Mouse (Mus musculus): Measurements from ENCODE around the gene Arsa. TPM values are rescaled to one million over a fixed set of nuclear protein-coding genes. Genes with fewer than 3 reads are reported as not detected.

The Arsa gene
- polyA plus RNA-seq, 1 experiment from 2014 or later = 12.1 TPM

DNA sequence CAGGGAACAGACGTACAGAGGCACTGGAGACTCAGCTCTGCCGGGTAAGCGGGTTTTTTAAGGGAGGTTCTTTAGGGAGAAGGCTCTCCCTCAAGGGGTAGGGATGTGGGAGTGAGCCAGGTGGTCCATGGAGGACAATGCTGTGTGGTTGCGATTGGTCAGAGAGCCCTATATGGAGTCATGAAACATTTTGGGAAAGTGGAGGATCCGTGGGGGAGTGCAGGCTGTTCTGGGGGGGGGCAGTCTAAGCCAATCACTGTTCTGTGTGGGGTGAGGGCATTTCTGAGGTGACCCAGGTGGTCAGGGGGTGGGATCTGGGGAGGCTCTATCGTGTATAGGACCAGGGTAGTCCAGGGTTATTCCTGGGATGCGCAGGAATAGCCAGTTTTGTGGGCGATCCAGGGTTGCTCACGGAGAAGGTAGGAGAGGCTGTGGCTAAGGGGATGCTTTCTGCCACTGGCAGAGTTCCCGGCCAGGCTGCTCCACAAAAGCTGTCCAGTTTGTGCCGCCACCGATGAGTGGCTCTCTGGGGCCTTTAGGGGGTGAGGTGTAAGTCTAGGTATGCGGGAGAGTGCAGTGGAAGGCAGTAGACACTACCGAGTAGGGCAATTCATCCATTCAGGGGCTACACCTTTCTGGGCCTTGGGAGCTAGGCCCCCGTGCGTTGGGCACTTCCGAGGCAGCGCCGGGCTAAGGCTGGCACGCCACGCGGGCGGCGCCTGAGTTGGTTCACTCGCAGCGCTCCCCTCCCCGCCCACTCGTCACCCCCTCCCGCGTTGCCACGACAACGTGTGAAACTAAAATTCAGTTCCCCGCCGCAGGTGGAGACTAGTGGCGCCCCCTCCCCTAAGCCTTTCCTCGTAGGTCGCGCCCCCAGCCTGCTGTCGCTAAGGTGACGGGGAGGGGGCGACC is 21.1 kb upstream of the Arsa start:
- Histone ChIP-seq H3K4me3 (ENCODE audit: low read length) (peak overlapping the region; percentile 55), H3K9me3 (ENCODE audit: control insufficient read depth, low read length) (no peaks in the 10 kb centered on the region), H3K9ac (ENCODE audit: low read depth, low read length) (peak overlapping the region; percentile 78), H3K27ac (ENCODE audit: low read depth, low read length) (peak overlapping the region; percentile 1; the same call in 1 of the 2 replicates), H3K27me3 (ENCODE audit: control insufficient read depth, insufficient read depth, low read length) (peaks cover 36% of the 10 kb centered on the region), H3K4me2 (replicated peaks; ENCODE audit: low read depth, low read length) (peak overlapping the region; percentile 90), H3K4me1 (ENCODE audit: control insufficient read depth, insufficient read depth, low read length) (peaks cover 16% of the 10 kb centered on the region; the same call in 1 of the 2 replicates), H3K36me3 (ENCODE audit: control insufficient read depth, insufficient read depth, low read length) (no peaks in the 10 kb centered on the region)
- ATAC-seq (ENCODE audit: low FRiP score, low TSS enrichment) = peak; percentile 2; the same call in 1 of the 2 replicates
- 4% methylated on average over 40 of the region's 41 CpGs for WGBS

DNA sequence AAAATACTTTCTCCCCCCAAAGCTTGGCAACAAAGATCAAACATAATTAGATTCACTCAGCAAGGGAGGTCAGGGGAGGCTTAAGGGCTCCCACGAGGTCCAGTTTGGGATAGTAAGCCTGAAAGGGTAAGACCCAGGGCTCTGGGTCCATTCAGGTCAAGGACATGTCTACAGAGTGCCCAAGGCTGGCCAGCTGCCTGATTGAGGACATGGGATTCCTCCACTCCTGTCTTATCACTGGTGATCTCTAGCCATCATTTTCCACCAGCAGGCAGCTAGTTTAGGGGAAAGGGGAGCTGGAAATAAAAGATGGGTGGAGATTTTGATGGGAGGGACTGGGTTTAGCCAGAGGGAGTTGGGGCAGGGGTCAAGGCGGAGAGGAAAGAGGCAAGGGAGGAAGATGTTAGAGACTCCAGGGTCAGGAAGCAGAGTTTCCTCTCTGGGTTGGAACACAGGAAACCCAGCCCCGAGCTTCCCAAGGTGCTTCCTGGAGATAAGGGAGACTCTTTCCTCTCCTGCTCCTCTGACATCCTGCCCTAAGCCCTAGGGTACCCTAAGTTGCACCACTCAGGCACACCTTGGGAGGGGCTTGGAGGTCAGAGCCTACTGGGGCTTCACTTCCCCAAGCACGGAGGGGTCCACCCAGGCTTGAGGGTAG is 20.3 kb upstream of the Arsa start:
- Histone ChIP-seq H3K27me3 (ENCODE audit: control insufficient read depth, insufficient read depth, low read length) (peaks cover 36% of the 10 kb centered on the region), H3K4me3 (ENCODE audit: low read length) (peak overlapping the region; percentile 55; the same call in 1 of the 2 replicates), H3K4me1 (ENCODE audit: control insufficient read depth, insufficient read depth, low read length) (peaks cover 16% of the 10 kb centered on the region; the same call in 1 of the 2 replicates), H3K36me3 (ENCODE audit: control insufficient read depth, insufficient read depth, low read length) (no peaks in the 10 kb centered on the region), H3K27ac (ENCODE audit: low read depth, low read length) (peak overlapping the region; percentile 25; the same call in 1 of the 2 replicates), H3K4me2 (replicated peaks; ENCODE audit: low read depth, low read length) (no peak overlapping the region), H3K9ac (ENCODE audit: low read depth, low read length) (peak overlapping the region; percentile 78; the same call in 1 of the 2 replicates), H3K9me3 (ENCODE audit: control insufficient read depth, low read length) (no peaks in the 10 kb centered on the region)
- ATAC-seq (ENCODE audit: low FRiP score, low TSS enrichment) = peak; percentile 9
- 23% methylated on average over 4 of the region's 4 CpGs for WGBS

DNA sequence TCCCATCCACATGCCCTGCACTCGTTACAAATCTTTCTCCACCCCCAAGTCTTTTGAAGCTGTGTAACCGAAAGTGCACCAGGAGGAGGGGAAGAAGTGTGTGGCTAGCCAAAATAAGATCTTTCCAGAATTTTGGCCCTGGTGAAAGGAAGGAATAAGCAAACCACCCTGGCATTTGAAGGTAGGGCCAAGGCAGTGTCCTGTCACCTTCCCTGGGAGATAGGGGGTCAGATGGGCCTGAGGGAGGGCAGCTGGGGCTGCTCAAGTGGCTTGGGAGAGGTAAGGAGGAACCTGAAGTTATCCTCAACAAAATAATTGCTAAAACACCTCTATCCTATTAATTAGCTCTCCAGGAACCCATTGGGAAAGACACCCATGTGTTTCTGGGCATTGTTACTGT is 19.6 kb upstream of the Arsa start:
- peak overlapping the region; percentile 25; the same call in 1 of the 2 replicates for H3K27ac ChIP-seq (ENCODE audit: low read depth, low read length)
- 28% methylated on average over 2 of the region's 2 CpGs for WGBS
- ATAC-seq (ENCODE audit: low FRiP score, low TSS enrichment) = no peak

GRCm38 (mm10) chr15:89496131-89496530 is 18.9 kb upstream of the Arsa start:
- 64% methylated on average over 4 of the region's 4 CpGs for WGBS
- H3K9ac ChIP-seq (ENCODE audit: low read depth, low read length) = no peak overlapping the region
- peaks cover 16% of the 10 kb centered on the region; the same call in 1 of the 2 replicates for H3K4me1 ChIP-seq (ENCODE audit: control insufficient read depth, insufficient read depth, low read length)
- no peak overlapping the region; the same call in 1 of the 2 replicates for H3K27ac ChIP-seq (ENCODE audit: low read depth, low read length)
- H3K9me3 ChIP-seq (ENCODE audit: control insufficient read depth, low read length) = no peaks in the 10 kb centered on the region
- no peak overlapping the region for H3K4me3 ChIP-seq (ENCODE audit: low read length)
- H3K36me3 ChIP-seq (ENCODE audit: control insufficient read depth, insufficient read depth, low read length) = no peaks in the 10 kb centered on the region
- H3K27me3 ChIP-seq (ENCODE audit: control insufficient read depth, insufficient read depth, low read length) = peaks cover 32% of the 10 kb centered on the region
- H3K4me2 ChIP-seq (replicated peaks; ENCODE audit: low read depth, low read length) = no peak overlapping the region
- ATAC-seq (ENCODE audit: low FRiP score, low TSS enrichment) = no peak

More for the DNA sequence above, 19.6 kb upstream of the Arsa start:
- Histone ChIP-seq H3K9me3 (ENCODE audit: control insufficient read depth, low read length) (no peaks in the 10 kb centered on the region), H3K4me1 (ENCODE audit: control insufficient read depth, insufficient read depth, low read length) (peaks cover 16% of the 10 kb centered on the region; the same call in 1 of the 2 replicates), H3K9ac (ENCODE audit: low read depth, low read length) (no peak overlapping the region), H3K27me3 (ENCODE audit: control insufficient read depth, insufficient read depth, low read length) (peaks cover 36% of the 10 kb centered on the region), H3K4me2 (replicated peaks; ENCODE audit: low read depth, low read length) (no peak overlapping the region), H3K36me3 (ENCODE audit: control insufficient read depth, insufficient read depth, low read length) (no peaks in the 10 kb centered on the region), H3K4me3 (ENCODE audit: low read length) (no peak overlapping the region)

DNA sequence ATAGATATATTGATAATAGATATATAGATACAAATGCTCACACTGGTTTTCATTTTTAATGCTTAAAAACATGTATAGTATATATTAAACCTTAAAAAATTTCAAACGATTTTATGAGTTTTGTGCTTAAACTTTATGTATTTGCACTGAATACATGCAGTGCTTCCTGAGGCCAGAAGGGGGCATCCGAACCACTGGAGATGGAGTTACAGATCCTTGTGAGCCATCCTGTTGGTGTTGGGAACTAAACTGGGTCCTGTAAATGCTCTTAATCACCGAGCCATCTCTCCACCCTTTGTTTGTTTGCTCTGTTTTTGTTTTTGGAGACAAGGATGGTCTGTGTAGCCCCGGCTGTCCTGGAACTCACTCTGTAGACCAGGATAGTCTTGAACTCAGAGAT is 17.7 kb upstream of the Arsa start:
- no peak overlapping the region for H3K27ac ChIP-seq (ENCODE audit: low read depth, low read length)
- WGBS = 84% methylated on average over 4 of the region's 4 CpGs
- no peak for ATAC-seq (ENCODE audit: low FRiP score, low TSS enrichment)
- H3K9me3 ChIP-seq (ENCODE audit: control insufficient read depth, low read length) = no peaks in the 10 kb centered on the region
- no peaks in the 10 kb centered on the region for H3K36me3 ChIP-seq (ENCODE audit: control insufficient read depth, insufficient read depth, low read length)
- H3K4me3 ChIP-seq (ENCODE audit: low read length) = no peak overlapping the region
- peaks cover 25% of the 10 kb centered on the region for H3K27me3 ChIP-seq (ENCODE audit: control insufficient read depth, insufficient read depth, low read length)
- H3K4me2 ChIP-seq (replicated peaks; ENCODE audit: low read depth, low read length) = no peak overlapping the region
- H3K9ac ChIP-seq (ENCODE audit: low read depth, low read length) = no peak overlapping the region
- H3K4me1 ChIP-seq (ENCODE audit: control insufficient read depth, insufficient read depth, low read length) = peaks cover 12% of the 10 kb centered on the region; the same call in 1 of the 2 replicates

GRCm38 (mm10) chr15:89488611-89489117 is 11.4 kb upstream of the Arsa start:
- Histone ChIP-seq H3K27ac (ENCODE audit: low read depth, low read length) (no peak overlapping the region), H3K9ac (ENCODE audit: low read depth, low read length) (no peak overlapping the region)

GRCm38 (mm10) chr15:89488182-89488581 is 11.0 kb upstream of the Arsa start:
- no peak overlapping the region for H3K9ac ChIP-seq (ENCODE audit: low read depth, low read length)
- H3K4me2 ChIP-seq (replicated peaks; ENCODE audit: low read depth, low read length) = no peak overlapping the region
- no peaks in the 10 kb centered on the region for H3K4me1 ChIP-seq (ENCODE audit: control insufficient read depth, insufficient read depth, low read length)
- 80% methylated on average over 12 of the region's 12 CpGs for WGBS
- no peaks in the 10 kb centered on the region for H3K27me3 ChIP-seq (ENCODE audit: control insufficient read depth, insufficient read depth, low read length)
- no peak overlapping the region for H3K4me3 ChIP-seq (ENCODE audit: low read length)
- no peaks in the 10 kb centered on the region for H3K9me3 ChIP-seq (ENCODE audit: control insufficient read depth, low read length)
- ATAC-seq (ENCODE audit: low FRiP score, low TSS enrichment) = no peak
- no peak overlapping the region for H3K27ac ChIP-seq (ENCODE audit: low read depth, low read length)
- H3K36me3 ChIP-seq (ENCODE audit: control insufficient read depth, insufficient read depth, low read length) = no peaks in the 10 kb centered on the region

More at GRCm38 (mm10) chr15:89488611-89489117, 11.4 kb upstream of the Arsa start:
- 45% methylated on average over 14 of the region's 14 CpGs for WGBS
- no peaks in the 10 kb centered on the region for H3K9me3 ChIP-seq (ENCODE audit: control insufficient read depth, low read length)
- no peaks in the 10 kb centered on the region for H3K36me3 ChIP-seq (ENCODE audit: control insufficient read depth, insufficient read depth, low read length)
- H3K27me3 ChIP-seq (ENCODE audit: control insufficient read depth, insufficient read depth, low read length) = no peaks in the 10 kb centered on the region
- ATAC-seq (ENCODE audit: low FRiP score, low TSS enrichment) = no peak
- no peak overlapping the region for H3K4me2 ChIP-seq (replicated peaks; ENCODE audit: low read depth, low read length)
- H3K4me3 ChIP-seq (ENCODE audit: low read length) = no peak overlapping the region
- H3K4me1 ChIP-seq (ENCODE audit: control insufficient read depth, insufficient read depth, low read length) = no peaks in the 10 kb centered on the region

DNA sequence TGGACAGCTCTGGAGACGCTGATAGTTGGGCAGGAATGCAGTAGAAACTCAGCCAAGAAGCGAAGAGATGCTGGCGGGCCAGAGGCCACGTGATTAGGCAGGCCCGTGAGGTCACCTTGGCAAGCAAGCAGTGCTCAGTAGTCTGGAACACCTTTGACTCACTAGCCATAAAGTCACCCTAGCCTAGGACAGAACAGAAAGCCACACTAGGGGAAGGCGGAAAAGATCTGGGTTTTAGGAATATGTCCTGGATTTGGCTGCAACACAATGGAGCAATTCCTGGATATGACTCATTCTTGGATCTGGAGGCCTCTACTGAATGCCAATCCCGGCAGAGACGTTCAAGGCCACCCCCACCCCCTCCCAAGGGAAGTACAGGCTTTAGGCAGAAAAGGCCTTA is 3.4 kb upstream of the Arsa start:
- Histone ChIP-seq H3K4me1 (ENCODE audit: control insufficient read depth, insufficient read depth, low read length) (peaks cover 2% of the 10 kb centered on the region; the same call in 1 of the 2 replicates), H3K9me3 (ENCODE audit: control insufficient read depth, low read length) (no peaks in the 10 kb centered on the region), H3K27me3 (ENCODE audit: control insufficient read depth, insufficient read depth, low read length) (no peaks in the 10 kb centered on the region), H3K4me3 (ENCODE audit: low read length) (no peak overlapping the region), H3K27ac (ENCODE audit: low read depth, low read length) (0 out of 2 replicates have a peak overlapping the region, but pooled peaks have one; percentile 42), H3K36me3 (ENCODE audit: control insufficient read depth, insufficient read depth, low read length) (no peaks in the 10 kb centered on the region), H3K9ac (ENCODE audit: low read depth, low read length) (no peak overlapping the region), H3K4me2 (replicated peaks; ENCODE audit: low read depth, low read length) (no peak overlapping the region)
- WGBS = 67% methylated on average over 8 of the region's 8 CpGs
- ATAC-seq (ENCODE audit: low FRiP score, low TSS enrichment) = no peak
